Mouse (Mus musculus) cerebellum, postnatal 14 days (tissue): ENCODE results near the gene Runx2.

Experiments
- DNase-seq, 2 experiments: peaks; one replicate each; pipeline ENCODE4 v3.0.0; 2021; ENCODE audit warnings: mixed read lengths in 2 of 2

Runx2 gene

GRCm38 (mm10) chr17:44709516-44710252 lies 104.9 kb downstream of the Runx2 start:
- DNase-seq, result no peak

DNA sequence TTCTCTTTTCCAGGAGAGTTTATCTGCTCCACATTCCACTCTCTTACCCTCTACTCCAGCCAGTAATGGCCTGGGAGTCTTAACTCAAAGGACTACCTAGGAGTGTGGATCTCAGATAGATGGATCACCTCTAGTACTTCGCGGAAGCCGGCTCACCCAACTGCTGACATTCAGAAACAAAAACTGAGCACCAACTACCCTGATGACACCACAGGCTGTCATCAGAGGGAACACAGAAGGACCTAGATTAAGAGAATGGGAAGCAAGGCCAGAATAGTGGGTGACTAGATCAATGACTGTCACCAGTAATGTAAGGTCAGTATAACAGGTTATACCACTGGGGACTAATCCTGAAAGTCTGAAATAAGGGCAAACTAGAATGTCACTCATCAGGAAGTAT lies 106.6 kb downstream of the Runx2 start:
- DNase-seq, result no peak

GRCm38 (mm10) chr17:44706531-44706930 lies 108.1 kb downstream of the Runx2 start:
- DNase-seq, result no peak

GRCm38 (mm10) chr17:44702506-44703298 lies 111.9 kb downstream of the Runx2 start:
- no peak for DNase-seq

DNA sequence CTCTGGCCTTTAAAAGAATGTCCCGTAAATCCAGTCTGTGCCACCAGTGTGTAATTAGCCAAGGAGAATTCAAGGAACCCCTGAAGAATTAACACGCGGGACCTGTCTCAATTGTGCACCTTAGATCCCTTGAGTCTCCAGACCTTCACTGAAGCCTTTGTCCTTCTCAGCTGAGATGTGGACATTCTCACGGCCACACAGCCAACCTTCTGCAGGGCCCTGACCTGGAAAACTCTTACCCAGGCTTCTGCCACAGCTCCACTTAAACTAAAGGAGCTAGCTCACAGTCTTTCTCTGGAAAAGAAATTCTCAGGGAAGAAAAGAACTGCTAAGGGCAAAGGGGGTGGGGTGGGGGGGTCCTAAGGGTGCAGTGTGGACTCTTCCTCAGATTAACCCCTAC lies 113.1 kb downstream of the Runx2 start:
- DNase-seq, result no peak

- no peak for DNase-seq
These were observed 114.3 kb downstream of the Runx2 start for GRCm38 (mm10) chr17:44700326-44700725.

GRCm38 (mm10) chr17:44697053-44697452 lies 117.5 kb downstream of the Runx2 start:
- DNase-seq, result no peak

DNA sequence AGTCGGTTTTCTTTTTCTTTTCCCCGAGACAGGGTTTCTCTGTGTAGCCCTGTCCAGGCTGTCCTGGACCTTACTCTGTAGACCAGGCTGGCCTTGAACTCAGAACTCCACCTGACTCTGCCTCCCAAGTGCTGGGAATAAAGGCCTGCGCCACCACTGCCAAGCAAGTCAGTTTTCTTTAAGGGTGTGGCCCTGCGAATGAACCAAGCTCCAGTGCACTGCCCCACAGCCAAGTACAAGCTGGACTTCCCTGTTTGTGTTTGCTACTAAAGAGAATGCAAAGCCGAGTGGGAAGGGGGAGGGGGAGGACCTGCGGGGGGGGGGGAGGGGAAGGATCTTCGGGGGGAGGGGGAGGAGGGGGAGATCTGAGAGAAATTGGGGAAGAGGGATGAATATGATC lies 121.0 kb downstream of the Runx2 start:
- DNase-seq, result no peak

DNA sequence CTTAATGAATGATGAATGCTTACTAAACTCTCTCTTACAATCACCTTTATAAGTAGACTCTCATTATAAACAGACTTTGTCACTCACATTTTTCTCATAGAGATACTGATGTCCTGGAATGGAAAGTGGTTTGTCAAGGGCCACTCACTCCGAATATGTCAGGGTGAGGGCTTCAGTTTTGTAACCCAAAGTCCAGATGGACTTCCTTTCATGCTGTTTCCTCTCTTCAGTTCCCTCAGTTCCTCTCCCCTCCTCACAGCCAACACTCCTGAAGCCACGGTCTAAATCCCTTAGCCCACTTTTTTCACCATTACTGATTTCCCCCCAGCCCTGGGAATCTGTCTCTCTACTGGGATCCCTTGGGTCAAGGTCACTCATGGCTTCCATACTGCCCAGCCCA lies 123.1 kb downstream of the Runx2 start:
- DNase-seq, result no peak

- DNase-seq, result no peak
These were observed 124.1 kb downstream of the Runx2 start for GRCm38 (mm10) chr17:44690410-44691035.

GRCm38 (mm10) chr17:44688306-44688705 lies 126.3 kb downstream of the Runx2 start:
- no peak for DNase-seq

- no peak for DNase-seq
These were observed 129.1 kb downstream of the Runx2 start for GRCm38 (mm10) chr17:44685514-44685913.

- DNase-seq, result no peak
These were observed 131.6 kb downstream of the Runx2 start for GRCm38 (mm10) chr17:44683026-44683425.

GRCm38 (mm10) chr17:44677782-44678181 lies 136.8 kb downstream of the Runx2 start:
- DNase-seq, result peak; percentile 20 to 28

DNA sequence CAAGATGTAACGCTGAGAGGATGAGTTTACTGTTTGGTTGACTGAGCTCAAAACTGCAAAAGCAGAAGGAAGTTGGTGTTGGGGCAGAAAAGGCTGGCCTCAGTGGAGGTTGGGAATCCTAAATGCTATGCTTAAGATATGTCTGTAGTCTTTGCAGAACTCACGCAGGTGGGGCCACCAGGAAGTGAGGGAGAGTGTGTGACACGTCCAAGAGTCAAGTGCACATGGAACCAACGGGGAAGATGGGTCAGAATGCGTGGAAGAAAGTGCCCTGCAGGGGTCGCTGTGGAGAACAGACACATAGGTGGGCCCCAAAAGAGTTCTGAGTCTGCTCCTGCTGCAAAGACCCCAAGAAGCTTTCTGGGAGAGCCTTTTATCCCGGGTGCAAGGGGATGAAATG lies 141.8 kb downstream of the Runx2 start:
- DNase-seq, result peak in 1 of 2 experiments; percentile 43

DNA sequence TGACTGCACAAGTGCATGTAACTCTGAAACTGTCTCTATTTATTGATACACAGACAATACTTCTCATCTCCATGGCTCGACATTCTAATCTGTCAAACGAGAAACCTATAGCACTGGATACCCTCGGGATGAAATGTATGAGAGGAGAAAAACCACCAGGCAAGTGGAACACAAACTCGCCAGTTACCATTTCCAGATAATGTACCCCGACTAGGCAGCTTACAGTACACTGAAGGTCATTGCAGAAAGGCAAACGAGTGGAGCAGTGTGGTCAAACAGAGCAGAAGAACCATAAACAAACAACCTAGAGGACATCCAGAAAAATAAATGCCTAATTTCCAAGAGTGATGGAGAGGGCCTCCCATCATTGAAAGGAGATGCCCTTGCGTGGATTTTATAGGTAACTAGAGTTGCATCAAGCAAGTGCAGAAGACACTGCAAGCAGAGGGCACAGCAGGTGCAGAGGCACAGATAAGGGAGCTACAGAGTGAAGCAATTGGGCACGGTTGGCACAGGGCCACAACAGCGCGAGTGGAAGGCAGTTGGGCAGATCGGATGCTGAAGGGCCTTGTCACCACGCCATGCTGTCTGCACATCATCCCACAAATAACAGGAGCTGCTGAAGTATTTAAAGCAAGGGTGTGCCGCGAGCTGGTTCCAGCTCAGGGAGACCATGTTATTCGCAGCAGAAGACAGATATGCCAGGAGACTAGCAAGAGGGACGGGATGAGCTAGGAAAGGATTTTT lies 142.5 kb downstream of the Runx2 start:
- peak; percentile 75 to 80 for DNase-seq

- peak in 1 of 2 experiments; percentile 19 for DNase-seq
These were observed 144.6 kb downstream of the Runx2 start for GRCm38 (mm10) chr17:44669985-44670384.

DNA sequence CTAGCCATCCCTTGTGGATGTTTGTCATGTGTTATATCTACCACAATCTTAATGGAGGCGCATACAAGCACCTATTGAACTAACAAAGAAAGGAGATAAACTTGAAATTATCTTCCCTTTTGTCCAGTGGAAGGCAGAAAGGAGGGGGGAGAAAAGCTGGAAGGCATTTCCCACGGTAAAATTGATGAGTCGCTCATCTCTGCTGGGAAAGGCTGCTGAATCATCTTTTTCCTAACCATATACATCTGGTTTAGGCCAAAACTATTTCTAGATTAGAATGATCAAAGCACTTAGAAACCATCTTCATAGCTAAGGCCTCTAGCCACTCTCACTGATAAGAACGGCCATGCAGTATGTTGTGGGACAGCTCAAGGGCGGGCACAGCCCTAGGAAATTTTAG lies 147.3 kb downstream of the Runx2 start:
- DNase-seq, result no peak

- DNase-seq, result no peak
These were observed 150.7 kb downstream of the Runx2 start for GRCm38 (mm10) chr17:44663872-44664271.

GRCm38 (mm10) chr17:44663208-44663607 lies 151.4 kb downstream of the Runx2 start:
- DNase-seq, result no peak

DNA sequence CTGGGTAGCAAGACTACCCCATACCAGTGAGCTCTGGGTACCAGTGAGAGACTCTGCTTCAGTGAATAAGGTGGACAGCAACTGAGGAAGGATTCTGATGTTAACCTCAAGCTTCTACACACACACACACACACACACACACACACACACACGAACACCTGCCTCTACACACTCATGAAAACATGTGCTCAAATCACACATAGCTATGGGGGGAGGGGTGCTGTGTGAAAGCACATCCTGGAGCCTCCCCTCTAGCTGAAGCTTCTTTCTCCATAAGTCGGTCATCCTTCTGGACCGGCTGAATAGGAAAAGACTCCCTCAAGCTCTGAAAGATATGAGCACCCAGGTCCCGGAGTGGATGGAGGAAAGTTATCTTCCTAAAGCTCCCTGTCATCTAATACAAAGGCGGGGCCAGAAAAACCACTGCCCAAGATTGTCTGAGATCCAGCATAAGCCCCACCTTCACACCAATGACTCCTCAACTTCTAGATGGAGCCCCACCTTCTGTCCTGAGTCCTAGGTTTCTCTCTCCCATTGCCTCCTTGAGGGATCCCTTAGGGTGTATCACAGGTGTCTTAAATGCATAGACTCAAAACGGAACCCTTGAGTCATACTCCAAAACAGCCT lies 152.4 kb downstream of the Runx2 start:
- DNase-seq, result no peak

DNA sequence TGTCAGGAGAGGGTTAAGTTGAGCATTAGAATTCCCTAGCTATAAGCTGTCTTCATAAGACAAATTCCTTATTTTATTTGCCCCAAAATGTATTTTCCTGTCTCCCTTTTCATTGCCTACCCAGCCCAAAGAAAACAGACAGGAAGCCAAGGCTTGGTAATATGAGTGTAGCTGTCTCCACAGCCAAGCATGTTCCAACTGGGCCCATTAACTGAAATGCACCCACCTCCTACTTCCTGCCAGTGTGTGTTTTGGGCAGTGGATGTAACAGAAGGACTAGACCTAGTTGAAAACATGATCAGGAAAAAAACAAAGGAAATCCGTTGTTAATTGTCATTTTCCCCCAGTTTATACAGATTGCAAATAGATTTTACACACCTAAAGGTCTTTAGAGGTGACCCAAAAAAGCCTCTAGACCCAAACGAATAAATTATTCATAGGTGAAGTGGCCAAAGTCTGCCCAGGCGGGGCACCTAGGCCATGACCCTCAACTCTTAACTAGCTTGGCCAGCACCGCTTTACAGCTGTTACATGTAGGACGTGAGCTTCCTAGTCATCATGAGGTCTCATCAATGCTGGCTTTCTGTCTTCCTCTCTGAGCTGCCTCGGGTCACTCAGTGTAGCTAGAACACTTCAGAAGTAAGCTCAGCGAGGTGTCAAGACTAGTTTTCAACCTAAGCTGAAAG lies 154.3 kb downstream of the Runx2 start:
- no peak for DNase-seq
